Mouse (Mus musculus): Measurements from ENCODE around the gene Mfap2.

Mfap2 gene

DNA sequence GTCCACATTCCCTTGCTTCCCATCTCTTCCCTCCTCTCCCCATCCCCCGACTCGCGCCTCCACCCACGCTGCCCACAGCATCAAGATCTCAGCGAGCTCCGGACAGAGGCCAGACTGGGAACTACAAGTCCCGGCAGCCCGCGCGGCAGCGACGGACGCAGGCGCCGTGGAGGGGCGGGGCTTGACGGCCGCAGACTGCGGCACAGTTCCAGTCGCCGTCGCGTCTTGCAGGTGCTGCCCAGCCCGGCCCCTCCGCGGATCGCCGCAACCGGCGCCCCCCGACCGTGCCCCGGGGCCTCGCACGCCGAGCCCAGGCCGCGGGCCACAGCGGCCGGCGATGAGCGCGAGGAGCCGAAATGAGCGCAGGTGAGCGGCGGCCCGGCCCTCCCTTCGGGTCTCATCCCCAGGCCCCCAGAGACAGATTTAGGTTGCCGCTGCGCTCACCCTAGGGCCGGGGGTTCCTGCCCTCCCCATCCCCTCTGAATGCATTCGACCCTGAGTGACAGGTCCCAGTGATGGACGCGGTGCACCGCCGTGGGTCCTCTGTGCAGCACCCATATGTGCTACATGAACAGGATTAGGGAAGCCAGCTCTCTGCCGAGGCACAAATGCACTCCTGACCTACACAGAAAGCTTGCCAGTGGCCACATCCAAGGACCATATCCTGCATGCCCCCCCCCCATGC is 23.4 kb upstream of the Mfap2 start, which contains the start of gene Atp13a2:
Gene Atp13a2 (plus strand): TSS at position 163 of the 685 bp plus-strand sequence.
- in situ Hi-C loops (cut with MboI, MseI), result no loop called here

- in situ Hi-C loops (cut with MboI, MseI), result no loop called here
These were observed 22.7 kb upstream of the Mfap2 start for GRCm38 (mm10) chr4:140987476-140987875.

DNA sequence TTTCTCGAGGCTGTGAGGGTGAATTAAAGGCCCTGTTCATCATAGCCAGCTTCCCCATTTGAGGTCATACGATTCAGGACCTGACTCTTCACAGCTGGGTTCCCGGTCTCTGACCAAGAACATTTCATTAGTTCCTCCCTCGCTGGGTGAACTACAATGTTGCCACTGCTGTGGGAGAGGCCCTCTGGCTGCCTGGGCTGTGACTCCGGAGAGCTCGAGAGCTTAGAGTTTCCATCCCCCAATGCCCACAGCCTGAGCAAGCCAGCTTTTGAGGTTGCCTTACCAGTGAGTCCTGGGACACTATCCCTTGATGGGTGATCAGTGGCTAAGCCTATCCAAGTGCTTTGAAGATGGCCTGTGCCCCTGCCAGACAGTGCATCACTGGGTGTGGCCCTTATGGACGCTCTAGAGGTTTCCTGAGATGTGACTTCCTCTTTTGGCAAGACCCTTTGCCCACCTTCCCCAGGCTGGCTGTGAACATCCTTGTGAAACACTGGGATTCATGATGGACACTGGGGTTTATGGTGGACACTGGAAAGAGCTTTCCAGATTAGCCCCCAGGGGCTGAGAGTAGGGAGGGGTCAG is 21.4 kb upstream of the Mfap2 start:
- in situ Hi-C loops (cut with MboI, MseI), result no loop called here

- in situ Hi-C loops (cut with MboI, MseI), result no loop called here
These were observed 20.8 kb upstream of the Mfap2 start for GRCm38 (mm10) chr4:140989447-140989846.

DNA sequence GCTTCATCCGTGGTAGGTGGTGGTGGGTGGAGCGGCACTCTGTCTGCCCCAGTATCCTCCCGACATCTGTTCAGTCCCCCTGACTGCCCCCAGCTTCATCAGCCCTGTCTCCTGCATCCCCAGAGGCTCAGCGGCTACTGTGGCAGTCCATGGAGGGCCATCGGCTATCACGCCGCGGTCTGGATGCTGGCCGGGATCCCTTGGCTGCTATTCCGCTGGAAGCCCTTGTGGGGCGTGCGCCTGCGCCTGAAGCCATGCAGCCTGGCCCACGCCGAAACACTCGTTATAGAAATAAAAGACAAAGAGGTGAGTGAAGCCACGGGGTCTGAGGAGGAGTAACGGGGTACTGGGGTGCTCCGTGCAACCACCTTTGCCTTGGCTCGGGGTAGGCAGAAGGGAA is 18.0 kb upstream of the Mfap2 start:
- in situ Hi-C loops (cut with MboI, MseI), result no loop called here

- in situ Hi-C loops (cut with MboI, MseI), result no loop called here
These were observed 16.4 kb upstream of the Mfap2 start for GRCm38 (mm10) chr4:140993846-140994245.

DNA sequence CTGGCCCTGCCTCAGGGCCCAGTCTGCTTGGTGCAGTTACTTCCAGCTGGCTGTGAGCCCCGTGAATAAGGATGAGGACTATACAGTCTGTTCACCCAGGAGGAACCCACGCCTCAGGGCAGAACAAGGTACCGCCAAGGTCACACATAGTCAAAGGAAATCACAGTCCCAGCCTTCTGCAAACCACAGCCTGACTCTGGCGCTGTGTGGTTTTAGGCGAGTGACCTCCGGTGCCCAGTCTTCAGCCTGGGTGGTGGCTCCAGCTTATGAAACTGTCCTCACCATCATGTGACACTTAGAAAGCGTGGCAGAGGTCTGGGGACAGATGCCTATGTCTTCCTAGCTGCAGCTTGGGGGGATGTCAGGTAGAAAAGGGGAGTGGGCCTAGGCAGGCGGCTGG is 14.4 kb upstream of the Mfap2 start:
- in situ Hi-C loops (cut with MboI, MseI), result no loop called here

GRCm38 (mm10) chr4:140996812-140997211 is 13.4 kb upstream of the Mfap2 start:
- in situ Hi-C loops (cut with MboI, MseI), result no loop called here

- in situ Hi-C loops (cut with MboI, MseI), result no loop called here
These were observed 4.2 kb upstream of the Mfap2 start for GRCm38 (mm10) chr4:141005983-141006382.

DNA sequence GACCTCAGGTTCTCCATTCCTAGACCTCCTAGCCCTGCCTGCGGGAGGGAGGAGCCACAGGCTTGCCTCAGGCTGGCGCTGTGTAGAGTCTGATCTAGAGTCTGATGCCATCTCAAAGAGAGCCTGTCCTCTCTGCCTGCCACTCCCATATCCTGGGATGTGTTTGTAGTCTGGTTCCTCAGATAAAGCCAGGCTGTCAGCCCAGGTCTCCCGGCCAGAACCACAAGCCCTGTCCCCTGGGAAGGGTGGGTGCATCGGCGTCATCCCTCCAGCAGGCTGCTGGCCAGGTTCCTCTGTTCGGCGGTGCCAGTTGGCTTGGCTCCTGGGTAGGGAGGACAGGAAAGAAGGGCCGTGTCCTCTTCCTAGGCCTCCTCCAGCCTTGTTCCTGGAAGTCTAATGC is 2.2 kb upstream of the Mfap2 start:
- in situ Hi-C loops (cut with MboI, MseI), result no loop called here

DNA sequence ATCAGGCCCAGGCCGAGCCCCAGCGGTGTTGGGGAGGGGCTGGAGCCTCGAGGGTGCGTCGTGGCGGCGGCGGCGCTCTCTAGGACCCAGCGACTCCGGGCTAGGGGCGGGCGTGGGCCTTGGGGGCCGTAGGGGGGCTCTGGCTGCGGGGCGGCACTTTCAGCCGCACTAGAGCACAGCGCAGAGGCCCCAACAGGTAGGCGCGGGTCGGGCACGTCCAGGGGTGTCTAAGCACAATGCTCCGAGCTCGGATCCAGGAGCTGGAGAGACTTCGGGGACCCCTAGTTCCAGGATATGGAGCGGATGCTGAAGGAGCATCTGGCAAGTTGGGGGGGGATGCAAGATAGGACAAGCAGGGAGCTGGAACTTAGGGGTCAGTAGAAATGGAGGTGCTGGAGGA is 308 bp downstream of the Mfap2 start:
- in situ Hi-C loops (cut with MboI, MseI), result no loop called here

- in situ Hi-C loops (cut with MboI, MseI), result no loop called here
These were observed 767 bp downstream of the Mfap2 start for GRCm38 (mm10) chr4:141010941-141011429.

DNA sequence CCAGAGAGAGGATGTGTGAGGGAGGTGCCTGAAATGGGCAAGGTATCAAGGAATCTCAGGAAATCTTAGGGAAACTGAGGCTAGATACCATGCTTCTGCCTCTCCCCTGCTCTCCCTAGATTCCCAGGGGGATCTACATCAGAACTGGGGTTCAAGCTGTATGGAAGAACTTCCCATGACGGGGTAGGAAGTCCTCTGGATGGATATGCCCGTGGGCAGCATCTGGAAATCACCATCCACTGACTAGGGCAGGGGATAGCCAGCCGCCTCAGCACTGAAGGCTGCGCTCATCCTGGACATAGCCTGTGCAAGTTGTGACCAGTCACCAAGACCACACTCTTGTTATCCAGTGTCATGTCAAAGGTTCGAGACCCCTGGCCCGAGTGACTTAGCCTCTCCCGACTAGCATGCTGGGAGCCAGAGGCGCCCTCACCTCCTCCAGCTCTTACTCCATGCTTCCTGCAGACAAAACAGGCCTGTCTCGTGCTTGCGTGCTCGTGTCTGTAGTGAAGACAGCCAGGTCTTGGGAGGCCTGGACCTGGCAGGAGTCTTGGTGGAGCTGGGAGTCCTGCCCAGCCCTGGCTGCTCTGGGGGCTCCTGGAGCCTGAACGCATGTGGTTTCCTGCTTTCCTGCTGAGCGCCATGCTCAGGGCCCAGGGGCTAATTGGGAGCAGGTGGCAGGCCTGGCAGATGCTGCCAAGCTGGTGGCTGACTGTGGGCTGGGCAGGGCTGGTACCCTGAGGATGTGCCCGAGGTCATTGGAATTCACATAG is 1.5 kb downstream of the Mfap2 start:
- in situ Hi-C loops (cut with MboI, MseI), result no loop called here

- in situ Hi-C loops (cut with MboI, MseI), result no loop called here
These were observed 2.3 kb downstream of the Mfap2 start for GRCm38 (mm10) chr4:141012558-141012957.

DNA sequence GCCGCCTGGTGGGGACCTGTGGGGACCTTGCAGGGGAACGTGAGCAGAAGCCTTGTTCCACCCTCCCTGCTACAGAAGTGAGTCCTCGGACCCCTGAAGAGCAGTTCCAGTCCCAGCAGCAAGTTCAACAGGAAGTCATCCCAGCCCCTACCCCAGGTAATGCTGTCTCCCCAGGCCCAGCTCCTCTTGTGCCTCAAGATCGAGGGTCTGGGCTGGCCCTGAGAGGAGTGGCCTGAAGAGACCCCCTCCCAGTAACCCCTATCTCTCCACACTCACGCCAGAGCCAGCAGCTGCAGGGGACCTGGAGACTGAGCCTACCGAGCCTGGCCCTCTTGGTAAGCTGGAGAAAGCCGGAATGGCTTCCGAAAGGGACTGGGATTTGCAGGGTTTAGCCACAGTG is 3.9 kb downstream of the Mfap2 start:
- in situ Hi-C loops (cut with MboI, MseI), result no loop called here

GRCm38 (mm10) chr4:141014856-141015255 is 4.6 kb downstream of the Mfap2 start:
- in situ Hi-C loops (cut with MboI, MseI), result no loop called here

- in situ Hi-C loops (cut with MboI, MseI), result no loop called here
These were observed 5.1 kb downstream of the Mfap2 start for GRCm38 (mm10) chr4:141015356-141015755.

DNA sequence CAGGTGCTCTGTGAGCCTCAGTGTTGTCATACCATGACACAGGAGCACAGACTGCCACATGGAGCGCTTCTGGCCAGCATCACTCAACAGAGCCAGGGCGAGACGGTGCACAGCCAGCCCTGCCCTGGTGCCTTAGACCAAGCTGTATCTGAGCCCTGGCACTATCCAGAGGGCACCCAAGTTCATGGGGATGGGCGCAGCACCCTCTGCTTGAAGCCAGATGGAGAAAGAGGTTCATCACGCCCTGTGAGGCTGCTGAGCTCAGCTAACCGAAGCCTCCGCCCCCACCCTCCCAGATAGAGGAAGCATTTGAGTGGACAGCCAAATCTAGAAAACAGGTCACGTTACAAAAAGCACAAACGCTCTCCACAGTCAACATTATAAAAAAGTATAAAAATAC is 6.1 kb downstream of the Mfap2 start:
- in situ Hi-C loops (cut with MboI, MseI), result no loop called here

GRCm38 (mm10) chr4:141017657-141018436 is 7.6 kb downstream of the Mfap2 start:
- in situ Hi-C loops (cut with MboI, MseI), result no loop called here

- in situ Hi-C loops (cut with MboI, MseI), result no loop called here
These were observed 10.0 kb downstream of the Mfap2 start for GRCm38 (mm10) chr4:141020220-141020619.

DNA sequence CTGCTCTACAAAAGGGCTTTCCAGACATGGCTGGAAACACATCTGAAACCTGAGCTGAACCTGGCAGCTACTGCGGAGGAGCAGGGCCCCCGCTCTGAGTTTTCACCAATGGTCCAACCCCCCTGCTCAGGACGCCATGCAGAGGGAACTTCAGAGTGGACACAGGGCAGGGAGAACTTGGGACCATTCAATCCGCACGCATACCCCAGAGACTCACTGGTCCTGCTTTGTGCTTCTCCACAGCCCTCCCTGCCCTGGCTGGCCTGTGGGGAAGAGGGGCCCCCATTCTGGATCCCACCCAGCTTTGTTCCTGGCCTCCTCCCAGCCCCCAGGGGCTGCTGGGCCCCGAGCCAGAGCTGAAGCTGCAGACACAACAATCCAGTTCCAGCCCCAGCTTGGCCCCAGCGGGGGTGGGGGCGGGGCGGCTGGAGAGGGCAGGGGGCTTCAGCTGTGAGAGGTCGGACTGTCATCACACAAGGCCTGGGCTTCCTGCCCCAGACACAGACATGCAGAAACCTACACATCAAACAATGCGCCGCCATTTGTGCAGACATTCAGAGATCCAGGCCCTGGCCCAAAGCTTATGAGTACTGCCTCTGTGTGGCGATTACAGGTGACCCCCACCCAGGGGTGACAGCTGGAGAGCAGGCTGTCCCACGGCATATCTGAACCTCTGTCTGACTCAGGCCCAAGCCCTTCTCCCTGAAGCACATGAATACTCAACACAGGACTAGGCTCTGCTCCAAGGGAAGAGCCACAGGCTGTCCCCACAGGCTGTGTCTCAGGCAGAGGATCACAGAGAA is 10.8 kb downstream of the Mfap2 start:
- in situ Hi-C loops (cut with MboI, MseI), result no loop called here
